Mouse (Mus musculus): Measurements from ENCODE around the gene Bag3. TPM values are rescaled to one million over a fixed set of nuclear protein-coding genes. Genes with fewer than 3 reads are reported as not detected.

Bag3 gene
- polyA plus RNA-seq, 1 experiment, result 68.3 TPM

- Histone ChIP-seq H3K4me2 (ENCODE audit: low read depth) (no peak overlapping the region), H3ac (ENCODE audit: control insufficient read depth, insufficient read length) (no peak overlapping the region), H3K79me2 (ENCODE audit: control insufficient read depth, insufficient read depth) (no peaks in the 10 kb centered on the region), H3K36me3 (ENCODE audit: control insufficient read depth, insufficient read depth) (no peaks in the 10 kb centered on the region), H3K27me3 (ENCODE audit: control insufficient read depth, insufficient read depth, insufficient read length) (no peaks in the 10 kb centered on the region), H3K4me3 (no peak overlapping the region)
- no peak for TF ChIP-seq MYOD1 (IDR thresholded peaks at IDR 0.05; ENCODE audit: control insufficient read depth in 1 of 3, insufficient read length in 2 of 3, low read depth in 2 of 3)
- TF ChIP-seq REST (IDR thresholded peaks at IDR 0.05; ENCODE audit: insufficient read depth, insufficient read length), result no peak
- no peak for TF ChIP-seq POLR2AphosphoS2 (IDR thresholded peaks at IDR 0.05; ENCODE audit: insufficient read length, low read depth)
- no peak for TF ChIP-seq POLR2A (IDR thresholded peaks at IDR 0.05; ENCODE audit: insufficient read length, low read depth)
- no peak for TF ChIP-seq CEBPB (IDR thresholded peaks at IDR 0.05; ENCODE audit: insufficient read depth, poor library complexity, severe bottlenecking)
- TF ChIP-seq TCF12 (IDR thresholded peaks at IDR 0.05; ENCODE audit: insufficient read depth, poor library complexity, severe bottlenecking), result no peak
- no peak for TF ChIP-seq SRF (IDR thresholded peaks at IDR 0.05; ENCODE audit: control insufficient read depth, insufficient read length, low read depth)
- TF ChIP-seq USF1 (IDR thresholded peaks at IDR 0.05; ENCODE audit: low read depth), result no peak
- no peak for TF ChIP-seq MAX (IDR thresholded peaks at IDR 0.05; ENCODE audit: low read depth)
- no peak for TF ChIP-seq E2F4 (IDR thresholded peaks at IDR 0.05; ENCODE audit: insufficient read depth)
- no peak for TF ChIP-seq TCF3 (IDR thresholded peaks at IDR 0.05; ENCODE audit: insufficient read length, low read depth)
- TF ChIP-seq MYOG (IDR thresholded peaks at IDR 0.05; ENCODE audit: control insufficient read depth in 1 of 3, insufficient read depth in 1 of 3, insufficient read length in 2 of 3, low read depth in 2 of 3), result no peak
Observed at GRCm38 (mm10) chr7:128504091-128504490, 19.3 kb upstream of the Bag3 start.

DNA sequence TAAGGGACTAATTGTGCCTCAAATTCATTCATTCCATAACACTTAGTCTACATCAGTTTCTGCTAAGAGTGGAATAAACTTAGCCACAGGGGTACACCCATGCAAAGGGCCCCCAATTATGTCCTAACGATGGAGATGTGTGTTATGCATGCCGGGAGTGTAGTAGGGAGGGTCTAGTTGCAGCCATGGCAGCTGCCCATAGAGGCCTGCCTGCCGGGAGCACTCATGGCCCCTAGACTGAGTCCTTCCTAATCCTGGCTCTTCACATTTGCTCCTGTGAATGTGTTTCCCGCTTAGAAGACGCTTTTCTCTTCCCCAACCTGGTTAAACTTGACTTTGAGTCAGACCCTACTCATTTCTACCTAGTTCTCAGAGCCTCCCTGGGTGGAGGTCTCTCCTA lies 11.5 kb upstream of the Bag3 start:
- Histone ChIP-seq H3K36me3 (ENCODE audit: control insufficient read depth, insufficient read depth) (no peaks in the 10 kb centered on the region), H3K79me2 (ENCODE audit: control insufficient read depth, insufficient read depth) (no peaks in the 10 kb centered on the region), H3K4me3 (no peak overlapping the region), H3K4me2 (ENCODE audit: low read depth) (no peak overlapping the region), H3K27me3 (ENCODE audit: control insufficient read depth, insufficient read depth, insufficient read length) (no peaks in the 10 kb centered on the region), H3ac (ENCODE audit: control insufficient read depth, insufficient read length) (no peak overlapping the region)
- TF ChIP-seq USF1 (IDR thresholded peaks at IDR 0.05; ENCODE audit: low read depth) (no peak), MYOG (IDR thresholded peaks at IDR 0.05; ENCODE audit: control insufficient read depth in 1 of 3, insufficient read depth in 1 of 3, insufficient read length in 2 of 3, low read depth in 2 of 3) (no peak), POLR2A (IDR thresholded peaks at IDR 0.05; ENCODE audit: insufficient read length, low read depth) (no peak)

- no peak for TF ChIP-seq SRF (IDR thresholded peaks at IDR 0.05; ENCODE audit: control insufficient read depth, insufficient read length, low read depth)
- no peak for TF ChIP-seq USF1 (IDR thresholded peaks at IDR 0.05; ENCODE audit: low read depth)
- no peak for TF ChIP-seq REST (IDR thresholded peaks at IDR 0.05; ENCODE audit: insufficient read depth, insufficient read length)
- TF ChIP-seq TCF3 (IDR thresholded peaks at IDR 0.05; ENCODE audit: insufficient read length, low read depth), result no peak
- no peak for TF ChIP-seq POLR2AphosphoS2 (IDR thresholded peaks at IDR 0.05; ENCODE audit: insufficient read length, low read depth)
- no peak for TF ChIP-seq MAX (IDR thresholded peaks at IDR 0.05; ENCODE audit: low read depth)
- TF ChIP-seq E2F4 (IDR thresholded peaks at IDR 0.05; ENCODE audit: insufficient read depth), result no peak
- TF ChIP-seq CEBPB (IDR thresholded peaks at IDR 0.05; ENCODE audit: insufficient read depth, poor library complexity, severe bottlenecking), result no peak
- TF ChIP-seq POLR2A (IDR thresholded peaks at IDR 0.05; ENCODE audit: insufficient read length, low read depth), result no peak
- no peak for TF ChIP-seq TCF12 (IDR thresholded peaks at IDR 0.05; ENCODE audit: insufficient read depth, poor library complexity, severe bottlenecking)
- TF ChIP-seq MYOD1 (IDR thresholded peaks at IDR 0.05; ENCODE audit: control insufficient read depth in 1 of 3, insufficient read length in 2 of 3, low read depth in 2 of 3), result no peak
- no peaks in the 10 kb centered on the region for H3K36me3 ChIP-seq (ENCODE audit: control insufficient read depth, insufficient read depth)
- no peaks in the 10 kb centered on the region for H3K27me3 ChIP-seq (ENCODE audit: control insufficient read depth, insufficient read depth, insufficient read length)
- H3K79me2 ChIP-seq (ENCODE audit: control insufficient read depth, insufficient read depth), result no peaks in the 10 kb centered on the region
- no peak overlapping the region for H3K4me2 ChIP-seq (ENCODE audit: low read depth)
- H3K4me3 ChIP-seq, result no peak overlapping the region
- H3ac ChIP-seq (ENCODE audit: control insufficient read depth, insufficient read length), result no peak overlapping the region
Observed at GRCm38 (mm10) chr7:128513512-128513911, 9.9 kb upstream of the Bag3 start.

DNA sequence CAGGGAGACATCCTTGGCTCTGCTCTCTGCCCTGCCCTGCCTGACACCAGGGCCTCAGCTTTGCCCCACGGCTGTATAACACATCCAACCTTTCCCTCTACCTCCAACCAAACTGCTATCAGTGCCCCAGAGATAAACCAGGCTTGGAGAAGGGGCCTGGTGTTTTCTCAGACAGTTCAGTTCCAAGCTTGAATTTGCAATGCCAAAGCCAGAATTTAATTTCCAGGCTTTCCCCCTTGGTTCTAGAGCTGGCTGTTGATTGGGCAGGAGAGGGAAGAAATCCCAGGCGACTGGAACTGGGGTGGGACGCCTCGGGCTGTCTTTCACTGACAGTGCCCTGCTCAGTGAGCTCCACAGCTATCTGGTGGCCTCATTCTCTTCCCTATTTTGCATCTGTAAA lies 9.1 kb upstream of the Bag3 start:
- TF ChIP-seq TCF3 (IDR thresholded peaks at IDR 0.05; ENCODE audit: insufficient read length, low read depth) (no peak), CEBPB (IDR thresholded peaks at IDR 0.05; ENCODE audit: insufficient read depth, poor library complexity, severe bottlenecking) (no peak), MYOG (IDR thresholded peaks at IDR 0.05; ENCODE audit: control insufficient read depth in 1 of 3, insufficient read depth in 1 of 3, insufficient read length in 2 of 3, low read depth in 2 of 3) (no peak)
- Histone ChIP-seq H3K27me3 (ENCODE audit: control insufficient read depth, insufficient read depth, insufficient read length) (no peaks in the 10 kb centered on the region), H3K4me3 (no peak overlapping the region), H3K36me3 (ENCODE audit: control insufficient read depth, insufficient read depth) (no peaks in the 10 kb centered on the region), H3K79me2 (ENCODE audit: control insufficient read depth, insufficient read depth) (no peaks in the 10 kb centered on the region), H3K4me2 (ENCODE audit: low read depth) (no peak overlapping the region), H3ac (ENCODE audit: control insufficient read depth, insufficient read length) (no peak overlapping the region)

DNA sequence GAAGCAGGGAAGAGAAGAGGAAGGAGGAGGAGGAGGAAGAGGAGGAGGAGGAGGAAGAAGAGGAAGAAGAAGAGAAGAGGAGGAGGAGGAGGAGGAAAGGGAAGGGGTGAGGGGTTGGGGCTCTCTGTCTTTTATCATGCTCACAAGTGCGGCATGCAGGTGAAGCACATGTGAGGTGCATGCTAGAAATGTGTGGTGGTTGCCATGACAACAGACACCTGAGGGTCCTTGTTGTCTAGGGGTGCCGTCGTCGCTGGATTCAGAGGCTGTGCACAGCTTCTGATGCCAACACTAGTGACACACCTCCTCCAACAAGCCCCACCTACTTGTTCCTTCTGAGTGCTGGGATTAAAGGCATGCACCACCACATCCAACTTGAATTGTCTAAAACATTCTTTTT lies 7.1 kb upstream of the Bag3 start:
- Histone ChIP-seq H3K36me3 (ENCODE audit: control insufficient read depth, insufficient read depth) (no peaks in the 10 kb centered on the region), H3K27me3 (ENCODE audit: control insufficient read depth, insufficient read depth, insufficient read length) (no peaks in the 10 kb centered on the region), H3ac (ENCODE audit: control insufficient read depth, insufficient read length) (no peak overlapping the region), H3K4me3 (no peak overlapping the region), H3K79me2 (ENCODE audit: control insufficient read depth, insufficient read depth) (no peaks in the 10 kb centered on the region), H3K4me2 (ENCODE audit: low read depth) (no peak overlapping the region)
- no peak for TF ChIP-seq MAX (IDR thresholded peaks at IDR 0.05; ENCODE audit: low read depth)
- TF ChIP-seq TCF3 (IDR thresholded peaks at IDR 0.05; ENCODE audit: insufficient read length, low read depth), result no peak
- no peak for TF ChIP-seq USF1 (IDR thresholded peaks at IDR 0.05; ENCODE audit: low read depth)
- no peak for TF ChIP-seq POLR2A (IDR thresholded peaks at IDR 0.05; ENCODE audit: insufficient read length, low read depth)
- no peak for TF ChIP-seq MYOG (IDR thresholded peaks at IDR 0.05; ENCODE audit: control insufficient read depth in 1 of 3, insufficient read depth in 1 of 3, insufficient read length in 2 of 3, low read depth in 2 of 3)
- TF ChIP-seq POLR2AphosphoS2 (IDR thresholded peaks at IDR 0.05; ENCODE audit: insufficient read length, low read depth), result no peak
- no peak for TF ChIP-seq SRF (IDR thresholded peaks at IDR 0.05; ENCODE audit: control insufficient read depth, insufficient read length, low read depth)
- TF ChIP-seq TCF12 (IDR thresholded peaks at IDR 0.05; ENCODE audit: insufficient read depth, poor library complexity, severe bottlenecking), result no peak
- no peak for TF ChIP-seq REST (IDR thresholded peaks at IDR 0.05; ENCODE audit: insufficient read depth, insufficient read length)
- TF ChIP-seq MYOD1 (IDR thresholded peaks at IDR 0.05; ENCODE audit: control insufficient read depth in 1 of 3, insufficient read length in 2 of 3, low read depth in 2 of 3), result no peak
- TF ChIP-seq CEBPB (IDR thresholded peaks at IDR 0.05; ENCODE audit: insufficient read depth, poor library complexity, severe bottlenecking), result no peak
- TF ChIP-seq E2F4 (IDR thresholded peaks at IDR 0.05; ENCODE audit: insufficient read depth), result no peak

Measured in myocyte (in vitro differentiated cells).